Mouse (Mus musculus) cerebellum, adult 2 months (tissue): ENCODE measurements around the gene Psmb3. TPM values are rescaled to one million over a fixed set of nuclear protein-coding genes. Genes with fewer than 3 reads are reported as not detected.
A peak's percentile ranks its signal among the peaks of the same experiment; 100 is the strongest.
"Not testable (repeated sequence)": the region's sequence is repeated elsewhere in the genome, so short reads cannot be mapped to it uniquely, and the experiment has no call there.

Experiments
- DNase-seq, 2 experiments: peaks; one replicate each; pipeline ENCODE4 v3.0.0; 2021
- H3K27ac ChIP-seq: fragments of 200-500 bp; 2 replicates; pipeline ENCODE4 v1.5.1; 2012; ENCODE audit warnings: low read length, control low read depth, inconsistent platforms; ENCODE audit not compliant: insufficient read depth
- H3K27me3 ChIP-seq: fragments of 200-500 bp; 2 replicates; pipeline ENCODE4 v1.6.1; 2012; ENCODE audit warnings: inconsistent platforms, mild to moderate bottlenecking, low read length, moderate library complexity; ENCODE audit not compliant: control insufficient read depth, insufficient read depth
- H3K4me1 ChIP-seq: fragments of 200-500 bp; 2 replicates; pipeline ENCODE4 v1.6.1; 2011; ENCODE audit warnings: low read length; ENCODE audit not compliant: control insufficient read depth, insufficient read depth
- H3K4me3 ChIP-seq: fragments of 200-500 bp; replicated peaks from 2 replicates; pipeline ENCODE3; 2011; ENCODE audit warnings: mild to moderate bottlenecking, low read depth, low read length, control low read depth; ENCODE audit not compliant: insufficient read depth
- CTCF ChIP-seq: fragments of 200-500 bp; IDR thresholded peaks from 2 replicates; pipeline ENCODE4 v1.5.1; 2011; ENCODE audit warnings: low read depth, mild to moderate bottlenecking, control low read depth, low read length, moderate library complexity, borderline replicate concordance; ENCODE audit not compliant: insufficient read depth
- POLR2A ChIP-seq: fragments of 200-500 bp; IDR thresholded peaks from 2 replicates; pipeline ENCODE4 v1.6.1; 2011; ENCODE audit warnings: low read length, control low read depth, borderline replicate concordance; ENCODE audit not compliant: insufficient read depth
- WGBS: fragments of 180-500 bp; shearing (Covaris S2); methylation state at CpG from one replicate; pipeline ENCODE4 v1.1.7; 2018; 5-methylcytosine and 5-hydroxymethylcytosine counted together
- polyA plus RNA-seq: library from polyadenylated mRNA; depleted of rRNA; stranded (reverse); fragments of >200 nt; gene quantifications from 2 replicates; pipeline ENCODE4 v1.2.3, GENCODE M21; 2012

The Psmb3 gene
- polyA plus RNA-seq, 1 experiment: 291 TPM

DNA sequence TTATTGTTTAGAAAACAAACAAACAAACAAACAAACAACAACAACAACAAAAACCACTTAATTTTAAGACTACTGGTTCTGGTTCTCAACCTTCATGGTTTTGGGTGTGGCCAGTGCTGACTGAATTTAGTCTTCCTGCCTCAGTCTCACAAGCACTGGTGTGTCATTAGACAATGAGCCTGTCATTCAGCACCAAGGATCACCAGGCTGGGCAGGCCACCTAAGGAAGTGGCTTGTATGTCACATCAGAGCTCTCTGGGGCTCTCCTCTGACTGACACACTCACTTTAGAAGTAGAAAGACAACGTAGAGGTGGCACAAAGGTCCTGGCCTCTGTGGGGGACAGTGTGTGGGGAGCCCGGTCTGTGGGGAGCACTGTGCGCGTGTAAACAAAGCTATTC is 15.8 kb downstream of the Psmb3 start:
- H3K4me1 ChIP-seq: peaks cover 6% of the 10 kb centered on the region
- H3K27ac ChIP-seq: no peak overlapping the region
- H3K4me3 ChIP-seq: no peak overlapping the region
- WGBS: 85% methylated on average over 4 of the region's 4 CpGs
- DNase-seq: no peak
- no peaks in the 10 kb centered on the region for H3K27me3 ChIP-seq
- no peak for TF ChIP-seq CTCF
- TF ChIP-seq POLR2A: no peak

DNA sequence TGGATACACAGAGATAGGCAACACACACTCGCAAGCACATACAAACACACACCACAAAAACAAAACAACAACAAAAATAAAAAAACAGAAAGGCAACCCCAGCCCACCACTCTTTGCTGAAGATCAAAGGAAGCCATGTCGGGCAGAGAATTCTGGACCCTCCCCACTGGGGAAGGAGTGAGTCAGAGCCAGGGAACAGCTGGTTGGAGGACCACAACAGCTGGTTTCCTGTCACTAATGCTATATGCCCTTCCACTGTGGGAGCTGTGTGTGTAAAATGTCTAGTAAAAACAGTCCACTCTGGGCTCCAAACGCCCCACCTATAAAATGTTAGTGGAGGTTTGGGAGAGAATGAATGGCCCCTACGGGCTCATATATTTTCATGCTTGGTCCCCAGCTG is 18.1 kb downstream of the Psmb3 start:
- no peak for DNase-seq
- WGBS: 94% methylated on average over 4 of the region's 4 CpGs
- Histone ChIP-seq H3K27ac (no peak overlapping the region), H3K4me3 (no peak overlapping the region), H3K27me3 (no peaks in the 10 kb centered on the region), H3K4me1 (peaks cover 6% of the 10 kb centered on the region; the same call in 1 of the 2 replicates)
- TF ChIP-seq POLR2A (no peak), CTCF (no peak)

DNA sequence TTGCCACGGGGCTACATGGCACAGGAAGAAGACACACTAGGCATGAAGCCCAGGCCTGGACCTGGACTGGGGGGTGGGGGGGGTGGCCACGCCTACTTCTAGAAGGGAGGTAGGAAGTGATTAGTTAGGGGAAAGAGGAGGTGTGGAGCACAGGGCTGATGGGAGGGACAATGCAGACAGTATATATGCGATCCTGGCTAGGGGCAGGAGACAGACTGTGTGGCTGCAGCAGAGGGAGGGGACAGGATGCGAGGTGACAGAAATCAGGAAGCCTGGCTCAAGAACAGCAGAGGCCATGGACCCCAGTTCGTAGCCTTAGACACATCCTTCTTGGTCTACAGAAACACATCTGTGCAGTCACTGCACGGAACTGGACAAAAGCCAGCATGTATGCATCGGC is 20.5 kb downstream of the Psmb3 start:
- H3K27ac ChIP-seq: no peak overlapping the region
- TF ChIP-seq POLR2A: no peak
- TF ChIP-seq CTCF: no peak
- WGBS: 56% methylated on average over 7 of the region's 7 CpGs

DNA sequence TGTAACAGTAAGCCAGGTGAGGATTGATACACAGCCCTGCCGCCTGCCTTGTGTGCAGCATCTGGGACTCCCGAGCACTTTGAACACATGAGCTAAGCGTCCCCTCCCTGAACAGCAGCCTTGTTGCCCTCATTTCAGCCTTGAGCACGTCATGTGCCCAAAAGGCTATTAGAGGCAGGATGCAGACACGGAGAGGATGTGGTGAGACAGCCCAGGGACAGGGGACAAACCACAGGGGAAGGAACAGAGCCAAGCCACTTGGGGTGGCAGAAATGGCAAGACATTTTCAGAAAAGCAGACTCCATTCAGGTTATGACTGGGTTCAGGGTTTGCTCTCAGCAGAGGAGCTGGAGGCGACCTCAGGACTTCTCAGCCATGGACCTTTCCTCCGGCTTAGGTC is 25.1 kb downstream of the Psmb3 start:
- no peak overlapping the region for H3K4me3 ChIP-seq
- TF ChIP-seq CTCF (no peak), POLR2A (no peak)
- no peak overlapping the region for H3K27ac ChIP-seq
- no peaks in the 10 kb centered on the region for H3K27me3 ChIP-seq
- DNase-seq: no peak
- WGBS: 78% methylated on average over 7 of the region's 7 CpGs
- no peaks in the 10 kb centered on the region; the same call in 1 of the 2 replicates for H3K4me1 ChIP-seq

More for the DNA sequence above, 20.5 kb downstream of the Psmb3 start:
- H3K4me3 ChIP-seq: no peak overlapping the region
- H3K27me3 ChIP-seq: no peaks in the 10 kb centered on the region
- DNase-seq: no peak
- H3K4me1 ChIP-seq: peaks cover 6% of the 10 kb centered on the region; the same call in 1 of the 2 replicates

DNA sequence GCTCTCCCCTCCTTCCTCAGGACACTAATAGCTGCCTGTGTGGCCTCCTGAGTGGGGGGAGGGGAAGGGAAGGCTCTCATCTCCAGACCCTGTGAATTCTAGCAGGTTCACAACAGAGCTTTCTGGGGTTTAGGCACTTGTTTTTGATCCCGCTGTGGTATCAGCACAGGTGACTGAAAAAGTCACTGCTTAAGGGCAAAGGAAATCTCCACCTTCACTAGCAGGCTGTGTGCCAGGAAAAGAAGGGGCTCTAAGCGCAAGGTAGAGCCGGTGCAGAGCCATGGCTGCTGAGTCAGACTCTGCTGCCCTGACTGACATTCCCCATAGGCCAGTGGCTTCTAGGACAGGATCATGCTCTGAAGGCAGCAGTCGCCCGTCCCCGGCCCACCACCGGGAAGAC is 25.5 kb downstream of the Psmb3 start:
- Histone ChIP-seq H3K27ac (no peak overlapping the region), H3K4me1 (no peaks in the 10 kb centered on the region; the same call in 1 of the 2 replicates), H3K4me3 (no peak overlapping the region), H3K27me3 (no peaks in the 10 kb centered on the region)
- no peak for DNase-seq
- TF ChIP-seq POLR2A (no peak), CTCF (no peak)
- WGBS: 86% methylated on average over 7 of the region's 7 CpGs

DNA sequence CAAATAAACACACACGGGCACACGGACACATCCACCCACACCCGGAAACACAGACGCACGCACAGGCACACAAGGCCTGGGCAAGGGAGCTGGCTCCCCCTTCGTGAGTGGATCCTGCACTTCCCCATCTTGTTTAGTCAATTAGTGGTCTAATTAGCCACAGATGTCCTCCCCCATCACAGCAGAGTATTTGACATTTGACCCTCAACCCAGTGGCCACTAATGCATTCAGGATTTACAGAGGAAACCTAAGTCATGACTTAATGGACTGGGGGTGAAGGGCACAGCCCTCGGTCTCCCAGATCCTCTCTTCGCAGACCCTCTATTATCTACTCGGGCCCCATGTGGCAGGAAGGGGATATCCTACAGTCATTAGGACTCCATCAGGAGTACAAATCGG is 30.5 kb downstream of the Psmb3 start:
- DNase-seq: no peak
- 74% methylated on average over 10 of the region's 10 CpGs for WGBS
- Histone ChIP-seq H3K27ac (no peak overlapping the region), H3K4me3 (no peak overlapping the region), H3K4me1 (no peaks in the 10 kb centered on the region), H3K27me3 (no peaks in the 10 kb centered on the region)
- TF ChIP-seq POLR2A (no peak), CTCF (no peak)

DNA sequence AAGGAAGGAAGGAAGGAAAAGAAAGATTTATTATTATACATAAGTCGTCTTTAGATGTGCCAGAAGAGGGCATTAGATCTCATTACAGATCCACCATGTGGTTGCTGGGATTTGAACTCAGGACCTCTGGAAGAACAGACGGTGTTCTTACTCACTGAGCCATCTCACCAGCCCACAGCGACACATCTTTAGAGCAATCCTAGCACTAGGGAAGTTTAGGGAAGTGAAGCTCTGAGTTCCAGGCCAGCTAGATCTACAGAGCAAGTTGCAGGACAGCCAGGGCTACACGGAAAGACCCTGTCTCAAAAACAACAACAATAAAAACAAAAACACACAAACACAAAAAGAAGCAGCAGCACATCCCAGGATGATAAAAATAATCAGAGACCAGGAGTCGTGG is 31.6 kb downstream of the Psmb3 start:
- H3K27me3 ChIP-seq, H3K4me1 ChIP-seq, H3K27ac ChIP-seq, DNase-seq, H3K4me3 ChIP-seq: not testable (repeated sequence)
- 81% methylated on average over 5 of the region's 5 CpGs for WGBS

DNA sequence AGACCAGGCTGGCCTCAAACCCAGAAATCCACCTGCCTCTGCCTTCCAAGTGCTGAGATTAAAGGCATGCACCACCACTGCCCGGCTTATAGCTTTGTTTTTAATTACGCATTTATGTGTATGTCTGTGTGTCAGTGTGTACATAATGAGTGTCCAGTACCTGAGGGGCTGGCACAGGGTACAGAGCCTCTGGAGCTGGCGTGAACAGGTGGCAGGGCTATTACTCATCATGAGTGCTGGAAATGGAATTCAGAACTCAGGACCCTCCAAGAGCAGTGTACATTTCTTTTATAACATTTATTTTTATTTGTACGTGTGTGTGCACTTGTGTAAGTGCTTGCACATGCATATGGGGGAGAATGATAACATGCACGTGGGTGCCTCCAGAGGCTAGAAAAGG is 33.4 kb downstream of the Psmb3 start:
- no peak overlapping the region for H3K27ac ChIP-seq

DNA sequence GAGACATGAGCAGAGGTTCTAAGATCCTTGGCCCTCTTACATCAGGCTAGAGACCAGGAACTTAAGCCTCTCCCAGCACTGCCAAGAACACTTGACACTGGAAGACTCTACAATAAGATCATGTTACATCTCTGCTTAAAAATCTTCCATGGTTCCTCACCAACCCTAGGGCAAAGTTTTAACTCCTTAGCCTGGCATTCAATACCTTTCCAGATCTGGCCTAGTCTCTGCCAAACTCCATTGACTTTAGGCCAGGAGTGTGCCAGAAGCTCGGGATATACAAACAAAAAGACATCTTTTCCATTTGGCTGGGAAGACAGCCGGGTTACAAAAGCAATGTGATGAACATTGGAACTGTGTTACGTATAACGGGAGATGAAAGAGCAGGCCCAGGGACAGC is 34.4 kb downstream of the Psmb3 start:
- TF ChIP-seq CTCF (no peak), POLR2A (no peak)
- no peaks in the 10 kb centered on the region for H3K27me3 ChIP-seq
- H3K4me3 ChIP-seq: no peak overlapping the region
- H3K4me1 ChIP-seq: peaks cover 11% of the 10 kb centered on the region; the same call in 1 of the 2 replicates
- WGBS: 20% methylated on average over 4 of the region's 4 CpGs
- 0 out of 2 replicates have a peak overlapping the region, but pooled peaks have one; percentile 12 for H3K27ac ChIP-seq
- no peak for DNase-seq

More for the DNA sequence above, 33.4 kb downstream of the Psmb3 start:
- no peak for TF ChIP-seq CTCF
- no peak for TF ChIP-seq POLR2A
- H3K27me3 ChIP-seq: no peaks in the 10 kb centered on the region
- no peak overlapping the region for H3K4me3 ChIP-seq
- no peak for DNase-seq
- 88% methylated on average over 5 of the region's 5 CpGs for WGBS
- H3K4me1 ChIP-seq: peaks cover 4% of the 10 kb centered on the region; the same call in 1 of the 2 replicates

DNA sequence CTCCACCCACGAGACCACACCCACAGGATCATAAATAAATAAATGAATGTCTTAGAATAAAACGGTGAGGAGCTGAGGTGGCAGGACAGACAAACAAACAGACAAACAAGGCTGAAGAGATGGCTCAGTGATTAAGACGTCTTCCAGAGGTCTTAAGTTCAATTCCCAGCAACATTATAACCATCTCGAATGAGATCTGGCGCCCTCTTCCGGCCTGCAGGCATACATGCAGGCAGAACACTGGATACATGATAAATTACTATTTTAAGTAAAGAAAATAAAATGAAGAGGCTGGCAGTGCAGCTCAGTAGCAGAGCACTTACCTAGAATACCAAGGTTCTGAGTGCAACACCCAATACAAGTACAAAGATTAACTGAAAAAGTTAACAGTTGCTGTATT is 35.5 kb downstream of the Psmb3 start:
- H3K27me3 ChIP-seq: no peaks in the 10 kb centered on the region
- peaks cover 20% of the 10 kb centered on the region for H3K4me1 ChIP-seq
- H3K27ac ChIP-seq: no peak overlapping the region
- no peak overlapping the region for H3K4me3 ChIP-seq
- DNase-seq: no peak
- no peak for TF ChIP-seq CTCF
- TF ChIP-seq POLR2A: no peak
- 62% methylated on average over 6 of the region's 6 CpGs for WGBS
